Mouse (Mus musculus) gastrocnemius, postnatal 36 days (tissue): ENCODE measurements at regions not wholly inside any gene's neighbourhood (a gene's known extent, or its start where the extent isn't known, plus 50 kb on each side); places are given as distances from the start of the nearest gene placed in this dataset.
"Not testable (repeated sequence)": the region's sequence is repeated elsewhere in the genome, so short reads cannot be mapped to it uniquely, and the experiment has no call there.

Experiments
- DNase-seq, 2 experiments: peaks; one replicate each; pipeline ENCODE4 v3.0.0; 2022
- intact Hi-C: fragments of 180-260 bp; cut with DNase I; formaldehyde crosslinking; loops from one replicate; pipeline ENCODE4 v1.15.1; 2025

DNA sequence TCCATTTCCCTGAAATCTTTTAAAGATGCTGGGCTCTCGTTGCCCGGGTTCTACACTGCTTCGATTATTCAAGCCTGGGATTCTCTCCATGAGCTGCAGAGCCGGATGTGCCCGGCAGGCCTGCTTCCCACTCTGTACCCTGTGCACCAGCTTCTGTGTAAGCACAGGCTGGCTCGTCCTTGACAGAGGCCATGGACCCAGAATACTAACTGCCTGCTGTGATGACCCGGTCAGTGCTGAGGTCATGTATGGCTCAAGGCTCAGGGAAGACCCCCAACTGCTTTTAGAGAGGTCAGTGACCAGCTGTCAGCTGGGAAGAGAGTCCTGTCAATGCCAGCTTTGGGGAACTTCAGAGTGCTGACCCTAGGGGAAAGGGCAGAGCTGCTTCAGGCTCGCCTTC, 493.6 kb downstream of the Hace1 start:
- intact Hi-C loops: no loop called here
- DNase-seq: no peak

DNA sequence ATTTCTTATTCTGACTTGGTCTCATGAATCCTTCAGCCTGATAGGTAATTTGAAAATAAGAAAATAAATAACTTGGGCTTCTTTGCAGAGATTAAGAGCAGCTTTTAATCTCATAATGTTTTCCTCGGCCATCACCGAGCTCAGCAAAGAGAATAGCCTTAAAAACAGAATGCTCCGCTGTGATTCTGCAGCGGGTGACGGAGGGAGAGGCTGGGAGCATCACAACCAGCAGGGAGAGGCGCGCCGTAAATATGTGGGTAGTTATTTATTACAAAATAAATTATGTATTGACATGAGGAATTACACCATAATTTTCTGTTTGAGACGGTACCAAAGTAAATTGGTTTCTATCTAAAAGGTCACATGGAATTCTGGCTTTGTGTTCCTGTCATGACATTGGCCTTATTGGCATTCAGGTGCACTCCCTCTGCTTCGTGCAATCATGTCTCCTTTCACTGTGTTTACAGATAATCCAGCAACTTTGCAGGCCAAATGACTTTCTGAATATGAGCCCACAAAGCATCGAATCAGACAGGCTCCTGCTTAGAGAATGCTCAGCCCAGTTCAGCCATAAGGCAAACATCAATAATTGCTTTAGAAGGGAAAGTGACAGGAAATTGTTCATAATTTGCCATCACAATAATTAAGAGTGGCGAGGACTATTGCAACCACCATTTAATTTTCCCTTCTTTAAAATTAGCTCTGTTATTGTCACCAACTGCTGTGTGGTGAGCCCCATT, 494.4 kb downstream of the Hace1 start:
- intact Hi-C loops: no loop called here
- DNase-seq: no peak

DNA sequence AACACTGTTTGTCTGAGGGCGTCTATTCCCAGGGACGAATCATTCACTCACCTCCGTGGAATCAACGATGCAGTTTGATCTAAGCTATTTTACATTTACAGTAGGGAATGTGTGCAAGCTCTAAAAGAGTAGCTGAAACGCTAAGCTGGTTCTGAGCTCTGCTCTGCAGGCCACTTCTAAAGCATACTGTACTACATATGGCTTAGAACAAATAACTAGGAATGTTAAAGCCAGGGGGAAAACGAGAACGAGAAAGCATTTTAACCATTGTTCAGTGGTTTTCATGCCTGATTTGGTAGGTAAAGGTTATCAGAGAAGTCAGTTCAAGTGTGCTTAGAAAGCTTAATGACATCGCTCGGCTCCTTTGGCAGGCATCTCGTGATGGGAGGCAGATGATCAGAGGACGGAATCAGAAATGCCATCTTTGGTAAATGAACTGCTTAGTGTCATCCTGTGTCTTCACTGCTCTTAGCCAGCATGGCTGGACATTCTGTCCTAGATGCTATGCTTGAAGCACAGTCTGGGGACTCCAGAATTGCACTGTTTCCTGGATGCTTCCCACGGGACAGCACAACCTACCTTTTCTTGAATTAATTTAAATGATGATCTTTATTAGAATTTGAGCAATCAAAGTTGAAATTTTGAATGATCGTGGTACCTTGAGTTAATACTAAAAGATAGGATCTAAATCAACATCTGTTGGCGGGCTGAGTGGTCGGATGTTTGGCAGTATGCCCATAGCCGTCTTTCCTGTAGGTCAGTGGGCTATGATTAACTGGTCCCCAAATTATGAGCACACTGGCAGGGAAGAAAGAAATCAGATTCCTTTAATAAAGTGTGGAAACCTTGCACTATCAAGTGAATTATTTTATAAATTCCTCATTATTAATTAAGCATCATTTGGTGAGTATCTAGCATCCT, 495.2 kb downstream of the Hace1 start:
- intact Hi-C loops: no loop called here
- DNase-seq: no peak

DNA sequence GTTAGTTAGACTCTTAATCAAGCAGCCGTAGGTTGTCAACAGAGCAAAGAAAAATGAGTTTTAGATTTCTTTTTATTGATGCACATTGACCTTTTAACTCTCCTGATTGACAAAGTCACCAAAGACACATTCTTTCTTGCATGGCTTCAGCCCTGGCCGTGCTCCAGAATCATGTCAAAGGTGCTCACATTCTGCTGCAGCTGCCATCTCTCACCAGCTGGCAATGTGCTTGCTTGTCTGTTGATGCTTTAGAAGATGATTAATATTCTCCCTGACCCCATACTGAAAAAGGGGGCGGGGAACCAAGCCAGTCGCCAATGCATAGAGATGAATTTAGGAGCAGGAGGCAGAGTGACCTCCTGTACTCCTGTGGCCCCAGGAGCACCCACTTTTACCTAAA, 510.1 kb downstream of the Hace1 start:
- DNase-seq: no peak
- intact Hi-C loops: no loop called here

DNA sequence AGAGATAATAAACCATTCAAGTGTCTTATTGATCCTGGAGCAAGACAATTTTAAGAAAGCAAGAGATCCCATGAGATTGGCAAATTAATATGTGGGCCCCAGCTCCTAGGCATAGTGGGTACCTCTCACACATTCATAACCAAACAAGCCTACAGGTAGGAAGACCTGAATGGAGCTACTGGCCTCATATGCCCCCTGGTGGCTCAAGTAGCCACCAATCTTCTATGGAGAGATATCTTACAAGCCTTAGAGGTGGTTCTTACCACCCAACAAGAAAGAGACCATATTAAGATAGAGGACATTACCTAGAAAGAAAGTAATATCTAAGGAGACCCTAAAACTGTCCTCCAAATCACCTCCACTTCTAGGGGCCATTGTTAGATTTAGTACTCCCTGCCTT, 523.2 kb downstream of the Hace1 start:
- no peak for DNase-seq
- intact Hi-C loops: no loop called here

DNA sequence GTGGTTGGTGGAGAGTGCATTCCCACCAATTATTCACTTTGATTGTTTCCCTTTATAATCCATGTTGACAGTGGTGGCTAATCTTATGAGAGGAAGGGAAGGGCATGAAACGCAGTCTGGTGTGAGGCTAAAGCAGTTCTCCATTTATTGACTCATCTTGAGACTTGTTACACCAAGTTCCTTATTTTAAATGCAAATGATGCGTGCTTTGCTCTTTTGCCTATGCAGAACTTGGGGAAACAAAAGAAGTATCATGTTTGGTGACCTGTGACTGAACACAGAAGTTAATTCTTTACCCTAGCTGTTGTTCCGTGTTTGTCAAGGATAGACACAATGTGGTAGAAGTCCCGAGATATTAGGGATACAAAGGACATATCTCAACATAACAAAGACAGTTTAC, 531.2 kb downstream of the Hace1 start:
- DNase-seq: no peak
- intact Hi-C loops: no loop called here

DNA sequence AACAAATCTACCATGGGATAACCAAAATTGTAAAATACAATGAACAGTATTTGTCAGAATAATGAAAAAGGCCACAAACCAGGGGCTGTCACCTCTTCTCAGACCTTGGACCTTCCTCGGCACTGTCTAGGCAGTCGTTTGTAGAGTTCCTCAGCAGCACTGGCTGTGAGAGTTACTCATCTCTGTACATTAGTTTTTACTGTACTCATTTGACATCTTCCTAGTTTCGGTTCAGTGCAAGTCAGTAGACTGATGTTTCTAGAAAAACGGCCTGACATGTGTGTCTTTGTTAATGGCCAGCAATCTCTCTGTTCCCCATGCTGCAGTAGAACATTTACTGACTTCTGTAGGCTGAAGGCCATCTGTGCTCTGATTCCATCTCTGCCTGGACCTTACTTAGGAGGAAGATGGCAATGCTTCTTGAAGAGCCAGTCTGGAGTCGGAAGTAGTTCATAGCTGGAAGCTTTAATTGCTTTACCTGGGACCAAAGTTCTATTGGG, 537.1 kb downstream of the Hace1 start:
- intact Hi-C loops: no loop called here
- DNase-seq: no peak

DNA sequence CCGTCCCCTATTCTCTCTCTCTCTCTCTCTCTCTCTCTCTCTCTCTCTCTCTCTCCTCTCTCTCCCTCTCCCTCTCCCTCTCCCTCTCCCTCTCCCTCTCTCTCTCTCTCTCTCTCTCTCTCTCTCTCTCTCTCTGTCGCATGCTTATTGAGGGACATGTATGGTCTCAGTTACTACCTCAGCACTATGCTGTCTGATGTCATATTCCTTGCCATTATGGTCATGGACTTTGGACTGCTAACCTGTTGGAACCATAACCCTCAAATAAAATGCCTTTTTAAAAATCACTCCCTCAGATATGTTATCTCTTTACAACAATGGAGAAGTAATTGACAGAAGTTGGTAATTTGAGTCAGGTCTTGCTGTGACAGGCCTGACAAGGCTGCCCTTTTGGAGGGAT, 544.8 kb downstream of the Hace1 start:
- DNase-seq, intact Hi-C loops: not testable (repeated sequence)

DNA sequence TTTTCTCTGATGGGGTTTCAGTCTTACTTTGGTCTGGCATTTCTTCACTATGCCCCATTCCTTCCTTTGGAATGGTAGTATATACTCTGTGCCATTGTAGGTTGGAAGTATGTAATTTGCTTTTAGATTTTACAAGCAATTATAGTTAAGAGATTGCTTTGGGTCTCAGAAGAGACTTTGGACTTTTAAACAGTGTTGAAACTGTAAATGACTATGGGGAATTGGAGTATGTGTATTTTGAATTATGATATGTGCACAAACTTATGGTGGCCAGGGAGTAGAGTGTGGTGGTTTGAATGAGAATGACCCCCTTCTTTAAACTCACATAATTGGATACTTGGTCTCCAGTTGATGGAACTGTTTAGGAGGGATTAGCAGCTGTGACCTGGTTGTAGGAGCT, 546.2 kb downstream of the Hace1 start:
- no peak for DNase-seq
- intact Hi-C loops: no loop called here

DNA sequence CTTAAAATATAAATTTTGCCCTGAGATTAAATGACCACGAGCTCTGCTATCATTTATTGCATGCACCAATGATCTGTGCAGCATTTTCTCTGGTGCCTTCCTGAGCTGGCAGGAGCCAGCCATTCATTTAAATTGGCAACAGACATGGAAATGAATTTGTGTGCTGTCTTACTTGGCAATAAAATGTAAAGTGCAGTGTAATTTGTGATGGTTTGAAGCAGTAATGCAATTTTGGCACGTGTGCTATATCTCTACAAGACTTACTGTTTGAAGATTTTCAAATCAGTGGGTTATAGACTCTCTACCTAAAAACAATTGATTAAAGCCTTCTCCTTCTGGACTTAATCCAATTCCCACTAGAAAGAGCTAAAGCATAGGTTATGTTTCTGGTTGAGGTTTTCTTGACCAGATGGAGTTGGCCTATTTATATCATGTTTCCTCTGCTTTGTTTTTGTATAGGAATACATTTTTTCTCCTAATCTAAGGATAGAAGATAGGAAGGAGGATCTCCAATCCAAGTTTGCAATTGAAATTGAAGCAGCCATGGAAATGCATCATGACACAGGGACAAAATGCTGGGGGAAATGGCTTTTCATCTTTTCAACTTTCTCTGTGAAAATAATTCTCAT, 557.6 kb downstream of the Hace1 start:
- intact Hi-C loops: no loop called here
- no peak for DNase-seq

DNA sequence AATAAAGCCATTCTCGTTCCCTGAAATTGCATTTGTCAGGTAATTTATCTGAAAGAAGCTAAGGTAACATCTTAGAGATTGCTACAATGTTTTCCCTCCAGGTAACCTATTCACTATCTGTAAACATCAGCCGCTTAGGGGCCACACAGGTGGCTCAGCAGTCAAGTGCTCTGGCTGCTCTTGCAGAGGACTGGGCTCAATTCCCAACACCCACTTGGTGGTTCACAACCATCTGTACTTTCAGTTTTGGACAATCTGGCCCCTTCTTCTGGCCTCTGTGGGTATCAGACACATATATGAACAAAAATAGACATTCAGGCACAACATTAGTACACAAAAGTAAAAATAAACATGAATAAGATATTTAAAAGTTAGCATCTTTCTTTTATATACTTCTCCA, 596.4 kb downstream of the Hace1 start:
- intact Hi-C loops: no loop called here

DNA sequence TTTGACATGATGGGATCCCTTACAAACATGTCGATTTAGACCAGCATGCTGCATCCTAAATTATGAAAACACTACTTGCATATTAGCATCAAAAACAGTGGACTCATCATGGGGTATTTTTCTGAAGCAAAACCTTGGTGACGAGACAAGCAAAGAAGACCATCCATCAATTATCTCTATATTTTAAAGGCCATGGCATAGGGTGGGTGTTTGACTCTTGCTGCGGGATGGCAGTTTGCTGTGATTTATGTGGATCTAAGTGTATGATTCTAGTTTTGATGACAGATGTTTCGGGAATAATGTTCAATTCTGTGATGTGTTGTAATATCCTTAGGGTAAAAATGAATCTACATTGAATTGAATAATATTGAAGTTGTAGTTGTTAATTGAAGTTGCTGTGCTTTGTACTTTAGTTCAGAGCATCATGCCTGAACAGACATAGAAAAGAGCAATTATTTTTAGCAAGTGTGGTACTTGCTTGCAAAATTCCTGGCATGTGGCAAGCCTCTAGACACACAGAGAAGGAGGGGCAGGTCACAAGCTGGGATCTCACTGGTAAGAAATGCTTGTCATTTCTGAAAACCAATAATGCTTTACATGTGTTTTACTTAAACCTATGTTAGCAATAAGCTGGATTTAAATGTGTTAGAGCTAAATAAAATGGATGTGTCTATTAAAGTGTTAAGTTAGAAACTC, 608.3 kb downstream of the Hace1 start:
- intact Hi-C loops: no loop called here
- DNase-seq: no peak

More for the DNA sequence above, 596.4 kb downstream of the Hace1 start:
- no peak for DNase-seq

DNA sequence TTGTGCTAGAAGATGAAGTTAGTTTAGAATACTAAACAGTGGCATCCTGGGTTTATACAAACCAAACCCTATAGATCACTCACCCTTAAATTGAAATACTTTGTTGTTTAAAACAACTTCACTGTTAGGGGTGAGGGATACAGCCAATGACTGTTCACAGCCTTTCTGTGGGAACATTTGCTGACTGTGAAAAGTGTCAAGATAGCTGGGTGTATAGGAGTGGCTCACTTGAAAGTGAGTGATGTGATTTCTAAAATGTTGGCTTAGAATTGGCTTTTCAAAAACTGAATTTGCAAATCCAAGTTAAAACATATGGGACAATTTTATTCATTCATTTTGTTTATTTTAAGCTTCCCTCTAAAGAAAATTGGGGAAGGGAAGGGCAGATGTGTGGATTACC, 616.5 kb downstream of the Hace1 start:
- intact Hi-C loops: loop anchor here (5.0 kb wide), 1 partner anchor 223 kb away; no protein-coding TSS in a partner anchor
- DNase-seq: no peak

DNA sequence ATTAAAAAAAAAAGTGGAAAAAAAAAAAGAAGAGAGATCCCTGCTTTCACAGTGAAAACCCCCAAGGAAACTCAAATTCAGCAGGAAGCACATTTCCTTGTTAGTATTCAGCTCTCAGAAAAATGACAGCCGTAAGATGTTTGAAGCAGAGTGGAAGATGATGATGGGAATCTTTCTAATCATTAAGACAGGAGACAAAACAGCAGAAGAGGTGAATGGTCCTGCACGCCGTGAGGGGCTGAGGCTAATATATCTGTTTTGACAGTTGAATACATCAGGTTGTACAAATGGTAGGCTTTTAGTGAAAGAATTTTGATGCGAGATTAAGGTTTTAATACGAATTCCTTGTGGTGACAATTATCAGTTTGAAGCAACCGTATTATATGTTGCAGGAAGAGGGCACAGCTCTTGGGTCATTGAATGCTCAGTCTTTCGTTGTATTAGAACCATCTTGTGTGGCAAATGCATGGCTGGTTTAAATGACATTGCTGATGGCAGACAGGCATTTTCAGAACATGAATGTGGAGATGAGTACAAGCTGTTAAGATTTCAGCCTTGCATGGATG, 649.3 kb downstream of the Hace1 start:
- intact Hi-C loops: no loop called here
- no peak for DNase-seq

DNA sequence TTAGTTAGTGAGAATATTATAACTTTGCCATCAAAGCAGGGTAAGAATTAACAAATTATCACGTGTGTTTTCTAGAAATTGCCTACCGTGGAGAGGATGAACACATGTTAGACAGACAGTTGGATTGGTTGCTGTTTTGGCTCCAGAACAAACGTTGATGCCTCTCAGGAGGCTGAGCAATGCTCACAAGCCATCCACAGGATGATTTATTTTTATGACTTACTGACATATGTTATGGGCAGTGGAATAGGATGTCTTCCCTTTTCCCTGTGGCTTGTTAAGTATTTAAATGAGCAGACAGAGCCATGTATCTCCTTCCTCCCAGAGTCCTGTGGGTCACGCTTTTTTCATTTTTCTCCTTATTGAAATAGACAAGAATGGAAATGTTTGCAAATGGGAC, 652.0 kb downstream of the Hace1 start:
- intact Hi-C loops: no loop called here

DNA sequence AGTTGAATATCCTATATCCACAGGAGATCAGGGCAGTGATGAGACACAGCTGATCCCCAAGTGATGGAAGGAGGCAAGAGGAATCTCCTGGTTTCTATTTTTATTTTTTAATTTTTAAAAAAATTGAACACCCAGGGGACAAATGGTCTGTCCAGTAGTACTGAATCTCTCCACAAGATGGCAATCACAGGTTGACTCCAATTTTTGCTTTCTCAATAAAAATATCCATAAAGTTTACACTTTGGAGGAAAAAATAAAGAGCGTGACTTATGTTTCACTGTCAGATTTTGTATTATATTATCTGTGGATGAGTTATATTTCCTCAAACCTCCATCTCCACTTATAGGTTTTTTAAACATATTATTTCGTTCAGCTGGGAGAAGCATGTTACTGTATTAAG, 658.0 kb downstream of the Hace1 start:
- intact Hi-C loops: no loop called here
- DNase-seq: no peak

More for the DNA sequence above, 652.0 kb downstream of the Hace1 start:
- no peak for DNase-seq

DNA sequence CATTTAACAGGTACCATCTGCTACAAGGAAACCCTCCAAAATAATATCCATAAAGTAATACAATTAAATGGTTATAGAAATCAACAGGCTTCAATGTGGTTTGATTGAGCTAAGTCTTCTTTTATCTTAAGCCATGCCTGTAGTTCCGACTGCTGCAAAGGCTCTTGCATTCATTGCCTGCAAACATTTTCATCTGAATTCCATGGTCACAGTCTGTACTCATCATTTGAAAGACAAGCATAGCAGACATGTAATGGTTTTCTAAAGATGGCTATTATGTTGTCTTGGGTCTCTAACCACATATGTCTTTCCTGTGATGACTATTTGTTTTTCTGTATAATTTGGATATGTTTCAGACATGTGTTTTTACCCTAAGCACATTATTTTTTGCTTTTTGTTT, 677.9 kb downstream of the Hace1 start:
- DNase-seq: no peak
- intact Hi-C loops: no loop called here

DNA sequence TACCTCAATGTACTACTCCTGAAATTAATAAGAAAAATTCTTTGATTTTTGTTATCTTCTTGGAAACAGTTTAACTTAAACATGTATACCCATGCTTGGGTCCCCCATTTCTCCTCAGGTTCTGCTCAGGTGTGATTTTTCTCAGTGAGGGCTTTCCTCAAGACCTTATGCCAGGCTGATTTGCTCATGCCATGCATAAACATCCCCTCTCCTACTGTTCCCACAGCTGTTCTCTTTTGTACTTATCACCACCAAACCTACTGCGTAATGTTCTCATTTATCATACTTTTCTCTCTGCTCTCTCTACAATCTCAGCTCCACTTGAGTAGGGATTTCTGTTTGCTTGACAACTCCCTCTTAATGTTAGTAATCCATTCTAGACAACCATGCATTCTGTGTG, 692.1 kb downstream of the Hace1 start:
- intact Hi-C loops: no loop called here

DNA sequence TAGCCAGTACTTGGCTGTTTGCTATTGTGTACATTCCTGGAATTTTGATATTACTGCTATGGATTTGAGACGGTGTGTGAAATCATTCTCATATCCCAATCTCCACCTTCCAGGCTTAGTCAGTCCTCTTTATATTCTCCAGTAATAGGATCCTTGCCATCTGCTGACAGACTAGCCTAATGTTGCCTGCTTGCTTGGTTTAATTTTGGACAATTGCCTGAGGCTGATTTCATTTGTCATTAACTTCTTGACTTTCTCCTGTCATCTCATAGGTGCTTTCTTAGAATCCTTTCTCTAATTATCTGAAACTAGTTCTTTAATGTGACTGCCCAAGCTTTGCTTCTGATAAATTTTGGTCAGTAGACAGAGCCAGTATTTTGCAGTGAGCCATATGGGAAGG, 696.2 kb downstream of the Hace1 start:
- intact Hi-C loops: no loop called here
- no peak for DNase-seq

More for the DNA sequence above, 692.1 kb downstream of the Hace1 start:
- no peak for DNase-seq

DNA sequence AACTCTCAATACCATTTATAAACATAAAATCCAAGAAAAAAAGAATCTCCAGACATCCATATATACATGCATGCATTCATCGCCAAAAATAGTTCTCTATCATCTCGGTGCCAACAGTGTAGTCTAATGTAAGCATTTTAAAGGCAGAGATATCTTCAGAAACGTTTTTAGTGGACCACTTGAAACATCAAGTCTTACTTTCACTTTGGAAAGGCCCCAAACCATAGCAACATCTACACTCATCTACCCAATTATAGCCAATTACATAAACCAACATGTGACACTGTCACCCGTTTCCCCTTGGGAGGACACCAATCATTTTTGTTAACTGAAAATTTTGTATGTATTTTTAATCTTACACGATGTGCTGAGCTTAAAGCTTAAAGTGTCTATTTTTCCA, 716.7 kb downstream of the Hace1 start:
- no peak for DNase-seq
- intact Hi-C loops: no loop called here
